8 mouse cellular contexts compared by ENCODE assay signal in the genomic region with DNA sequence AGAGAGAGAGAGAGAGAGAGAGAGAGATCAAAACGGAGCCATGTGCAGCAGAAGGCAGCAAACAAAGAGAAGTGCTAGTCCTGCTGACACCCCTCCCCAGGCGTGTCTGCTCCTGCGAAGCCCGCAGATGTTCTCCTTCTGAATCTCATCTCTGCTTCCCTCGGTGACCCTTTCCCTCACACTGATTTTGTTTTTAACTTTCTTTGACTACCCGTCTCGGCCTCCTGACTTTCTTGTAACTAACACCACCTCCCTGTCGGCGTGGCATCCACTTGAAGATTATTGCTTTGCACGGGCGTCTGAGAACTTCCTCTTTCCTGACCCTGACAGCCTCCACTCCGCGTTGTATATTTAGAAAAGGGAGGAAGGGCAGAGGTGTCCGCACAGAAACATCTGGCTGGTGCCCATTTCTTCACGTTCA.
DNase-seq lines count a peak whose midpoint lies in the region; ATAC-seq lines count a peak whose summit lies in the region.

No protein-coding gene starts in this region.

- H3K4me2 ChIP-seq in liver, embryonic 13.5 days, result peak overlapping the region; percentile 23; the same call in 1 of the 2 replicates
- peak overlapping the region; percentile 27; the same call in 1 of the 2 replicates for H3K4me2 ChIP-seq in stomach, embryonic 14.5 days (replicated peaks; ENCODE audit: low read depth, low read length)
- no peak overlapping the region for H3K4me2 ChIP-seq in forebrain, embryonic 15.5 days (replicated peaks)

- H3K27me3 ChIP-seq in liver, embryonic 13.5 days, result no peaks in the 10 kb centered on the region
- H3K27me3 ChIP-seq in stomach, embryonic 14.5 days (ENCODE audit: control insufficient read depth, insufficient read depth, low read length), result no peaks in the 10 kb centered on the region
- H3K27me3 ChIP-seq in forebrain, embryonic 15.5 days, result no peaks in the 10 kb centered on the region

- intact Hi-C loops in heart, postnatal 10 days (cut with DNase I), result no loop called here

- no peaks in the 10 kb centered on the region for H3K9me3 ChIP-seq in liver, embryonic 13.5 days (replicated peaks)
- no peaks in the 10 kb centered on the region for H3K9me3 ChIP-seq in stomach, embryonic 14.5 days (ENCODE audit: control insufficient read depth, low read depth, low read length)
- H3K9me3 ChIP-seq in forebrain, embryonic 15.5 days, result no peaks in the 10 kb centered on the region

- no peaks in the 10 kb centered on the region for H3K36me3 ChIP-seq in liver, embryonic 13.5 days
- H3K36me3 ChIP-seq in stomach, embryonic 14.5 days (ENCODE audit: control insufficient read depth, insufficient read depth, low read length), result no peaks in the 10 kb centered on the region
- H3K36me3 ChIP-seq in forebrain, embryonic 15.5 days, result no peaks in the 10 kb centered on the region

- no peak overlapping the region for H3K27ac ChIP-seq in liver, embryonic 13.5 days
- no peak overlapping the region for H3K27ac ChIP-seq in stomach, embryonic 14.5 days (ENCODE audit: low read length)
- no peak overlapping the region for H3K27ac ChIP-seq in forebrain, embryonic 15.5 days (replicated peaks)

- H3K4me1 ChIP-seq in liver, embryonic 13.5 days (replicated peaks), result no peaks in the 10 kb centered on the region
- H3K4me1 ChIP-seq in stomach, embryonic 14.5 days (ENCODE audit: control insufficient read depth, insufficient read depth, low read length), result no peaks in the 10 kb centered on the region
- no peaks in the 10 kb centered on the region for H3K4me1 ChIP-seq in forebrain, embryonic 15.5 days

- no peak overlapping the region for H3K9ac ChIP-seq in liver, embryonic 13.5 days
- H3K9ac ChIP-seq in stomach, embryonic 14.5 days (replicated peaks; ENCODE audit: low read depth, low read length), result no peak overlapping the region
- no peak overlapping the region for H3K9ac ChIP-seq in forebrain, embryonic 15.5 days (replicated peaks)

- no peak for ATAC-seq in liver, embryonic 13.5 days (ENCODE audit: low read depth)
- no peak for ATAC-seq in stomach, embryonic 14.5 days (ENCODE audit: insufficient number of reproducible peaks, insufficient read depth, low FRiP score, low read depth)
- no peak for ATAC-seq in forebrain, embryonic 15.5 days (replicated peaks)

- H3K4me3 ChIP-seq in liver, embryonic 13.5 days (replicated peaks), result no peak overlapping the region
- H3K4me3 ChIP-seq in stomach, embryonic 14.5 days (ENCODE audit: low read depth, low read length), result no peak overlapping the region
- no peak overlapping the region for H3K4me3 ChIP-seq in forebrain, embryonic 15.5 days

- DNase-seq in thymus, postnatal 4 days, result peak; percentile 12
- DNase-seq in thymus, postnatal 10 days (ENCODE audit: low spot score in 2 of 2), result no peak
- DNase-seq in heart, postnatal 10 days, result peak; percentile 28 to 31
- DNase-seq in liver, embryonic 13.5 days, result no peak
- DNase-seq in urinary bladder, adult 18-20 months (ENCODE audit: low spot score in 2 of 2), result no peak
- no peak for DNase-seq in cerebellum, postnatal 36 days

- 14% methylated on average over 15 of the region's 15 CpGs for WGBS in liver, embryonic 13.5 days (ENCODE audit: insufficient replicate concordance)
- WGBS in stomach, embryonic 14.5 days, result 25% methylated on average over 14 of the region's 15 CpGs
- 75% methylated on average over 15 of the region's 15 CpGs for WGBS in forebrain, embryonic 15.5 days

Comparison
In these comparisons a context has a peak if more than half of its experiments do, and no peak if none do; other contexts are left out.
1. DNase-seq: peak in thymus, postnatal 4 days (single experiment) and heart, postnatal 10 days (2 of 2); none in thymus, postnatal 10 days (0 of 2), liver, embryonic 13.5 days (single experiment), urinary bladder, adult 18-20 months (0 of 2) and cerebellum, postnatal 36 days (0 of 2).